Mouse (Mus musculus): ENCODE data around the gene Nit2. TPM values are rescaled to one million over a fixed set of nuclear protein-coding genes. Genes with fewer than 3 reads are reported as not detected.
"Not testable (repeated sequence)": the region's sequence is repeated elsewhere in the genome, so short reads cannot be mapped to it uniquely, and the experiment has no call there.

Nit2 gene
- total RNA-seq (2021) = 10 to 100 TPM; 34.5 to 35.0 TPM
- long read RNA-seq, experiment 1, transcript Nit2-201 (10 exons, 1,286 nt) = major isoform, 32 of 37 reads
- long read RNA-seq, experiment 1, partial matches to known transcripts = 1 of 37 reads
- long read RNA-seq, experiment 1, other reads (novel, unspliced or antisense) = 4 of 37 reads
- long read RNA-seq, experiment 2, transcript Nit2-201 (10 exons, 1,286 nt) = major isoform, 38 of 42 reads
- long read RNA-seq, experiment 2, partial matches to known transcripts = 1 of 42 reads
- long read RNA-seq, experiment 2, other reads (novel, unspliced or antisense) = 3 of 42 reads

DNA sequence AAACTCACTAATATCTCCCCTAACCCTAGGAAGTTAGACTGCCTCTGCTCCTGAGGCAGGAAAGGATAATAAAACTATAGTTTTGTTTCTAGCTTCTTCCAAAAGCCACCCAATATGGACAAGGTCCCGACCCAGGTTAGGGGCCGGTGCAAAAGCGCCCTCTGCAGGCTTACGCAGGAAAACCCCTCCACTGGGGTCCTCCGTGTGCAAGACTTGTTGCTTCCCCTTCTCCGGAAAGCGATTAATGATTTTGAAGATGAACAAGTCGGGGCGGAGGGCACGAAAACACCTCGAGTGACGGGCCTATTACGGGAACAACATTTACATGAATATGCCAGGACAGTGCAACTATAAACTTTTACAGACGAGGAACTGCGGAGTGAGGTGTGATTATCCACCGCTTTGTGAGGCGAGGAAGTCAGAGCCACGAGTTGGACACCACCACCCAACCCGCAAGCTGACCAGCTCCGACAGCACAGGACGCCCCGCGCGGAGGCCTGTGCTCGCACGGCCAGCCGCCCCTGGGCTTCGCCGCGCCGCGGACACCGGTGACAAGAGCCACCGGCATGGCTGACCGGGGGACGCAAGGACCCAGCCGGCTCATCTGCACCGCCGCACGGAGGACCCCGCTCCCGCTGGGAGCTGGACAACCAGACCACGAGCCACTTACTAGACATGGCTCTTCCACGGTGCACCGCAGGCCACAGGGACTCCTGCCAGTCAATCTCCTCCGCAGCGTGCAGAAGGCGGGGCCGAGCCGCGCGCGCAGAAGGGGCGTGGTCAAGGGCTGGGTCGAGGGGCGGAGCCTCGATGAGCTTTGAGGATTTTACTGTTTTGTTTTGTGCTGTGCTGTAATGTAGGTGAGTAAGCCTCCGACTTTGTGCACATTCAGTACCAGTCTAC is at the start of gene Nit2:
Nit2 (minus strand) TSS at position 731 of the 903 bp plus-strand sequence.
- peak; percentile 97 for DNase-seq

- DNase-seq = no peak
Measured at GRCm38 (mm10) chr16:57215957-57216356, 48.8 kb upstream of the Nit2 start.

- DNase-seq = no peak
Measured at GRCm38 (mm10) chr16:57211037-57211436, 43.9 kb upstream of the Nit2 start.

DNA sequence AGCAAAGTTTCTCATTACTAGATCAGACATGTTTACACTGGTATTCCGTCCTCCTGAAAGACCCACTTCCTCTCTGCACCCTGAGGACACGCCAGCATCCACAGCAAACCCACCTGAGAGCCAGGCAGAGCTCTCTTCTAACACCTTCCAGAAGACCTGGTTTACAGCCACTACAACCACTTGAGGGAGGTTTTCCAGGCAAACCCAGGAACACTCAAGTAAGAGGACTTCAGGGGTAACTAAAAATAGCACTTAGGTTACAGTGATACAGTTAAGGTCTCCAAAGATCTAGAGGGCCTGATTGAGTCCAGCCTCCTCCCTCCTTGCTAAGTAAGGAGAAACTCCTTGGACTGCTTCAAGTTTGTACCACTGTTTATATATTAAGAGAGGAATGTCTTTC is 41.2 kb upstream of the Nit2 start:
- DNase-seq = no peak

DNA sequence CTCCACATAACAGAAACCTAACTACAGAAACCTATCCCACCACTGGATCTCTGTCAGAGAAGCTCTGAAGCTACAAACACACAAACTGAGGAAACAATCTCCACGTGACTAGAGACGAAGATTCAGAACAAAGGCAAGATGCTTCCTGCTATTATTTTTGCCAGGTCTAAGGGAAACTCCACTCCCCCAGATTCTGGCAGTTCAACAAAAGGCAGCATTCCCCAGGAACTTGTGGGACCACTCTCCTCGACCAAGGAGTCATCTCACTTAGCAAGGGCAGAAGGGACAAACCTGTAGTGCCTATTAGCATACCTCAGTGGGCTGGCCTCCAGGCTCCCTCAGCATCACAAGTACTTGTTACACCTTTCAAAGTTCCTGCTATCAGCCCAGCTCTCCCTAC is 30.1 kb upstream of the Nit2 start:
- DNase-seq = no peak

DNA sequence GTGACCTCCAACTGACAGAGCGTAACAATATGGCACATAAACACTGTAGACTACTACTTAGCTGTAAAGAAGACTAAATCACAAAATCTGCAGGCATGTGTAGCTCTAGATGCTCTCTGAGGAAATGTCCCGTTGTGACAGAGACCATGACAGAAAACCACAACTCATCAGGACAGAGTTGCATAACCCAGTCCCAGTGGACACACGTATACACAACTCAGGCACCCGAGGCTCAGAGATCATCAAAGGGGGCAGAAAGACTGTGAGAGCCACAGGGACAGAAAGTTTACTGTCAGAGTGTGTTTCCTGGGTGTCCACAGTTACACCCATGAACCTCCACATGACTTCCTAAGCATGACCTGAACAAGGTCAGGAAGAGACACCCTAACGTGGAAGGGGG is 29.4 kb upstream of the Nit2 start:
- no peak for DNase-seq

GRCm38 (mm10) chr16:57191214-57191613 is 24.1 kb upstream of the Nit2 start:
- no peak for DNase-seq

GRCm38 (mm10) chr16:57190390-57190789 is 23.2 kb upstream of the Nit2 start:
- no peak for DNase-seq

DNA sequence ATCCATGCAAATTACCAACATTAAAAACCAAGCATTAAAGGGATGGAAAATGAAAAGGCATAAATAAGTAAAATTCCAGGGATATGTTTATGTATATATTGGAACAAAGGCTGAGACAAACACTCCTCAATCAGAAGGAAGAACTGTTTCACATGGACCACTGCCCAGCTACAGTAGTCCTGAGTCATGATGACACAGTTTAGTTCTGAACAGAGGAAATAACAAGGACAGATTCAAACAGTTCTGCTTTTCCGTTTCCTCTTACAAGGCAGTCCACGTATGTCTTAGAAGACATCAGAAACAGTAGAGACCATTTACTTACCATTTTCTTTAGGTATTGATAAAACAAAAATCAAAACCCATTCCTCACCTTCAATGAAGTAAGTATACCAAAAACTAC is 22.4 kb upstream of the Nit2 start:
- DNase-seq = no peak

- DNase-seq = no peak
Measured at GRCm38 (mm10) chr16:57186618-57187017, 19.5 kb upstream of the Nit2 start.

- no peak for DNase-seq
Measured at GRCm38 (mm10) chr16:57182037-57182436, 14.9 kb upstream of the Nit2 start.

GRCm38 (mm10) chr16:57181180-57181579 is 14.0 kb upstream of the Nit2 start:
- DNase-seq = no peak

GRCm38 (mm10) chr16:57177664-57178063 is 10.5 kb upstream of the Nit2 start:
- no peak for DNase-seq

DNA sequence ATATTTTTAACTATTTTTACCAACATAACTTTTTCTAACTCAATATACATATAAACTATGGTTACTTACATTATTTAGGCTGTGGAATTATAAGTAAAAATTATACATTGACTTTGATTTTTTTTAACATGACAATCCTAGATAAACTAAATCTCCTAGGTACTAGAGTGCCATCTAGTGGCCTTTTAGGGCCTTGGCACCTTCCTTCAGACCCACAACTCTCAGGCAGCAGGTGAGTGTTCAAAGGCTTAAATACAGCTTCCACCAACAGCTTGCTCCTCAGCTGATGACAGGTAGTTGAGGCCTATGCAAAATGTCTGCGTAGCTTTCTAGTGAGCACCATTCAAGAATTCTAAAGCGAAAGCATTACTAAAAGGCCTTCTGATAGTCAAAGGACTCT is 10.1 kb upstream of the Nit2 start:
- no peak for DNase-seq

- DNase-seq = no peak
Measured at GRCm38 (mm10) chr16:57176276-57176675, 9.1 kb upstream of the Nit2 start.

GRCm38 (mm10) chr16:57175751-57176150 is 8.6 kb upstream of the Nit2 start:
- no peak for DNase-seq

DNA sequence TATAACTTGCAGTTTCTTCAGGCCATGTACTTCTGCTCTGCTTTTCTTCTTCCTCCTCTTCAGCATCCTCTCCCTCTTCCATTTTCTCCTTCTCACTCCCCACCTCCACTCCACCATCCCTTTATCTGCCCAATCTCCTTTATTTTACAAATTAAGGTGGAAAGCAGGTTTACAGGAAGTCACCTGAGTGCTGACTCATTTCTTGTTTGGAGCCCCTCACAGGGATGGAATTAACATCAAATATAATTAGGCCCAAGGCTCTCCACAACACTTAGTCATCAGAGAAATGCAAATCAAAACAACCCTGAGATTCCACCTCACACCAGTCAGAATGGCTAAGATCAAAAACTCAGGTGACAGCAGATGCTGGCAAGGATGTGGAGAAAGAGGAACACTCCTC is 7.3 kb upstream of the Nit2 start:
- not testable (repeated sequence) for DNase-seq

GRCm38 (mm10) chr16:57171570-57171969 is 4.4 kb upstream of the Nit2 start:
- no peak for DNase-seq

GRCm38 (mm10) chr16:57171161-57171560 is 4.0 kb upstream of the Nit2 start:
- no peak for DNase-seq

GRCm38 (mm10) chr16:57168236-57168635 is 1.1 kb upstream of the Nit2 start:
- DNase-seq = no peak

DNA sequence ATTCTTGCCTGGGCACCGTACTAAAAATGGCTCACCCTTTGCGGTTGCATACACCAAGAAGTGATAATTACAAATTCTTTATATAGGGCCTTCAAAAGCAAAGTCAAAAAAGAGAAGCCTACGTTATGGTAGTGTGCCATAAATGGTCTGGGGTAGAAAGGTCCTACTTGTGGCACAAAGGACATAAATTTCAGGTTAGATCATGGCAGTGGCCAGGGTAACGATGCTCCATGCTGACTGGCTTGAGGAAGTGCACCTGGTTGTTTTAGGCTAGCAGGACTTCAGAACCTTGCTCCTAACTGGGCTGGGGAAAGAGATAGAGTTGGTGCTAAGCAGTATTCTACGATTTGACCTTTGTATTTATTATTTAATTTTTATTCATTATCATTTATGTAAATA is 372 bp upstream of the Nit2 start:
- DNase-seq = no peak

DNA sequence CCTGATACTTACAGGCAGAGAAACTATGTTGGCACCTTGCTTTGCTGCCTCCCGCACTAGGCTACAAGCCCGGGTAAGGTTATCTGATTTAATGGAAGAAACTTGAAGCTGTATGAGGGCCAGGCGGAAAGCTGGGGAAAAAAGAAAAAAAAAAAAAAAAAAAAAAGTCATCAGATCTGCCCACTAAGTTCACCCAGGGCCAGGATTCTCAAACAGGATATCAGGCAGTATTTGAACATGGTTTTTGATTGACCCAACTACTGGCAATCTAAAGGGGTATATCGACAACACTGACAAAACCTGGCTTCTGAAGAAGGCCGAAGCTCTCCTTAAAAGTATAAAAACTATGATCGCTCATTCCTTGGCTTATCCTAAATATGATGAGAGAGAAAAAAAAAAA is 1.1 kb downstream of the Nit2 start:
- no peak for DNase-seq

GRCm38 (mm10) chr16:57165157-57165556 is 2.0 kb downstream of the Nit2 start:
- DNase-seq = no peak

- DNase-seq = no peak
Measured at GRCm38 (mm10) chr16:57163694-57164093, 3.4 kb downstream of the Nit2 start.

Data from gastrocnemius, postnatal 10 days (tissue).